Mouse (Mus musculus): ENCODE measurements around the gene Sept10. TPM values are rescaled to one million over a fixed set of nuclear protein-coding genes. Genes with fewer than 3 reads are reported as not detected.

Gene Sept10
- polyA plus RNA-seq, 1 experiment from 2014 or later, result 46.3 TPM

GRCm38 (mm10) chr10:59150938-59151657 lies 70.5 kb downstream of the Sept10 start:
- H3K36me3 ChIP-seq (ENCODE audit: insufficient read depth, low read length), result 0 out of 2 replicates have a peak, but pooled peaks cover 3% of the 10 kb centered on the region
- H3K27ac ChIP-seq (ENCODE audit: low read length), result no peak overlapping the region
- no peak overlapping the region for H3K4me3 ChIP-seq (ENCODE audit: low read length)
- H3K27me3 ChIP-seq (ENCODE audit: insufficient read depth, low read length), result no peaks in the 10 kb centered on the region
- H3K4me2 ChIP-seq (replicated peaks; ENCODE audit: low read depth, low read length), result no peak overlapping the region
- peaks cover 3% of the 10 kb centered on the region; the same call in 1 of the 2 replicates for H3K9me3 ChIP-seq (ENCODE audit: low read length)
- 87% methylated on average over 10 of the region's 10 CpGs for WGBS
- no peaks in the 10 kb centered on the region for H3K4me1 ChIP-seq (ENCODE audit: insufficient read depth, low read length)
- H3K9ac ChIP-seq (replicated peaks; ENCODE audit: low read length), result no peak overlapping the region
- ATAC-seq (ENCODE audit: low FRiP score, low TSS enrichment), result no peak

- Histone ChIP-seq H3K9ac (replicated peaks; ENCODE audit: low read length) (no peak overlapping the region), H3K9me3 (ENCODE audit: low read length) (peaks cover 3% of the 10 kb centered on the region; the same call in 1 of the 2 replicates), H3K4me3 (ENCODE audit: low read length) (no peak overlapping the region), H3K36me3 (ENCODE audit: insufficient read depth, low read length) (0 out of 2 replicates have a peak, but pooled peaks cover 3% of the 10 kb centered on the region), H3K4me2 (replicated peaks; ENCODE audit: low read depth, low read length) (0 out of 2 replicates have a peak overlapping the region, but pooled peaks have one; percentile 23), H3K4me1 (ENCODE audit: insufficient read depth, low read length) (no peaks in the 10 kb centered on the region), H3K27ac (ENCODE audit: low read length) (no peak overlapping the region), H3K27me3 (ENCODE audit: insufficient read depth, low read length) (no peaks in the 10 kb centered on the region)
- peak; percentile 42; the same call in 1 of the 2 replicates for ATAC-seq (ENCODE audit: low FRiP score, low TSS enrichment)
- WGBS, result 16% methylated on average over 8 of the region's 8 CpGs
These were observed 71.7 kb downstream of the Sept10 start for GRCm38 (mm10) chr10:59149956-59150383.

- peaks cover 4% of the 10 kb centered on the region for H3K4me1 ChIP-seq (ENCODE audit: insufficient read depth, low read length)
- H3K27ac ChIP-seq (ENCODE audit: low read length), result no peak overlapping the region
- H3K4me3 ChIP-seq (ENCODE audit: low read length), result no peak overlapping the region
- H3K9ac ChIP-seq (replicated peaks; ENCODE audit: low read length), result no peak overlapping the region
- no peak overlapping the region for H3K4me2 ChIP-seq (replicated peaks; ENCODE audit: low read depth, low read length)
- WGBS, result 73% methylated on average over 8 of the region's 8 CpGs
- no peak for ATAC-seq (ENCODE audit: low FRiP score, low TSS enrichment)
- H3K27me3 ChIP-seq (ENCODE audit: insufficient read depth, low read length), result no peaks in the 10 kb centered on the region
- H3K36me3 ChIP-seq (ENCODE audit: insufficient read depth, low read length), result no peaks in the 10 kb centered on the region
- no peaks in the 10 kb centered on the region for H3K9me3 ChIP-seq (ENCODE audit: low read length)
These were observed 88.1 kb downstream of the Sept10 start for GRCm38 (mm10) chr10:59133478-59134009.

- WGBS, result 61% methylated on average over 20 of the region's 20 CpGs
- 0 out of 2 replicates have a peak, but pooled peaks have one; percentile 31 for ATAC-seq (ENCODE audit: low FRiP score, low TSS enrichment)
- Histone ChIP-seq H3K27ac (ENCODE audit: low read length) (no peak overlapping the region), H3K4me1 (ENCODE audit: insufficient read depth, low read length) (peaks cover 4% of the 10 kb centered on the region), H3K9me3 (ENCODE audit: low read length) (no peaks in the 10 kb centered on the region), H3K27me3 (ENCODE audit: insufficient read depth, low read length) (no peaks in the 10 kb centered on the region), H3K36me3 (ENCODE audit: insufficient read depth, low read length) (no peaks in the 10 kb centered on the region), H3K4me2 (replicated peaks; ENCODE audit: low read depth, low read length) (no peak overlapping the region), H3K9ac (replicated peaks; ENCODE audit: low read length) (no peak overlapping the region), H3K4me3 (ENCODE audit: low read length) (no peak overlapping the region)
These were observed 89.6 kb downstream of the Sept10 start for GRCm38 (mm10) chr10:59131926-59132628.

- Histone ChIP-seq H3K27me3 (ENCODE audit: insufficient read depth, low read length) (no peaks in the 10 kb centered on the region), H3K27ac (ENCODE audit: low read length) (no peak overlapping the region), H3K4me2 (replicated peaks; ENCODE audit: low read depth, low read length) (no peak overlapping the region), H3K36me3 (ENCODE audit: insufficient read depth, low read length) (no peaks in the 10 kb centered on the region), H3K9ac (replicated peaks; ENCODE audit: low read length) (no peak overlapping the region), H3K4me1 (ENCODE audit: insufficient read depth, low read length) (peaks cover 4% of the 10 kb centered on the region), H3K9me3 (ENCODE audit: low read length) (no peaks in the 10 kb centered on the region), H3K4me3 (ENCODE audit: low read length) (no peak overlapping the region)
- 80% methylated on average over 6 of the region's 6 CpGs for WGBS
- no peak for ATAC-seq (ENCODE audit: low FRiP score, low TSS enrichment)
These were observed 94.0 kb downstream of the Sept10 start for GRCm38 (mm10) chr10:59127637-59128036.

GRCm38 (mm10) chr10:59125497-59125896 lies 96.2 kb downstream of the Sept10 start:
- no peak overlapping the region for H3K9ac ChIP-seq (replicated peaks; ENCODE audit: low read length)
- H3K4me1 ChIP-seq (ENCODE audit: insufficient read depth, low read length), result no peaks in the 10 kb centered on the region
- H3K4me3 ChIP-seq (ENCODE audit: low read length), result no peak overlapping the region
- H3K4me2 ChIP-seq (replicated peaks; ENCODE audit: low read depth, low read length), result no peak overlapping the region
- ATAC-seq (ENCODE audit: low FRiP score, low TSS enrichment), result no peak
- H3K27me3 ChIP-seq (ENCODE audit: insufficient read depth, low read length), result no peaks in the 10 kb centered on the region
- 92% methylated on average over 2 of the region's 2 CpGs for WGBS
- no peak overlapping the region for H3K27ac ChIP-seq (ENCODE audit: low read length)
- no peaks in the 10 kb centered on the region for H3K9me3 ChIP-seq (ENCODE audit: low read length)
- no peaks in the 10 kb centered on the region for H3K36me3 ChIP-seq (ENCODE audit: insufficient read depth, low read length)

- Histone ChIP-seq H3K27me3 (ENCODE audit: insufficient read depth, low read length) (no peaks in the 10 kb centered on the region), H3K9ac (replicated peaks; ENCODE audit: low read length) (no peak overlapping the region), H3K36me3 (ENCODE audit: insufficient read depth, low read length) (no peaks in the 10 kb centered on the region), H3K4me1 (ENCODE audit: insufficient read depth, low read length) (no peaks in the 10 kb centered on the region), H3K4me2 (replicated peaks; ENCODE audit: low read depth, low read length) (no peak overlapping the region), H3K9me3 (ENCODE audit: low read length) (no peaks in the 10 kb centered on the region), H3K4me3 (ENCODE audit: low read length) (no peak overlapping the region), H3K27ac (ENCODE audit: low read length) (no peak overlapping the region)
- ATAC-seq (ENCODE audit: low FRiP score, low TSS enrichment), result no peak
- 87% methylated on average over 2 of the region's 2 CpGs for WGBS
These were observed 101.8 kb downstream of the Sept10 start for GRCm38 (mm10) chr10:59119811-59120210.

GRCm38 (mm10) chr10:59119001-59119400 lies 102.6 kb downstream of the Sept10 start:
- no peaks in the 10 kb centered on the region for H3K27me3 ChIP-seq (ENCODE audit: insufficient read depth, low read length)
- no peak overlapping the region for H3K27ac ChIP-seq (ENCODE audit: low read length)
- H3K4me2 ChIP-seq (replicated peaks; ENCODE audit: low read depth, low read length), result no peak overlapping the region
- WGBS, result 96% methylated on average over 1 of the region's 1 CpGs
- no peaks in the 10 kb centered on the region for H3K4me1 ChIP-seq (ENCODE audit: insufficient read depth, low read length)
- ATAC-seq (ENCODE audit: low FRiP score, low TSS enrichment), result no peak
- H3K9me3 ChIP-seq (ENCODE audit: low read length), result no peaks in the 10 kb centered on the region
- no peak overlapping the region for H3K4me3 ChIP-seq (ENCODE audit: low read length)
- no peak overlapping the region for H3K9ac ChIP-seq (replicated peaks; ENCODE audit: low read length)
- no peaks in the 10 kb centered on the region for H3K36me3 ChIP-seq (ENCODE audit: insufficient read depth, low read length)

GRCm38 (mm10) chr10:59117555-59117954 lies 104.1 kb downstream of the Sept10 start:
- no peak overlapping the region for H3K4me3 ChIP-seq (ENCODE audit: low read length)
- no peaks in the 10 kb centered on the region for H3K36me3 ChIP-seq (ENCODE audit: insufficient read depth, low read length)
- ATAC-seq (ENCODE audit: low FRiP score, low TSS enrichment), result no peak
- H3K9me3 ChIP-seq (ENCODE audit: low read length), result no peaks in the 10 kb centered on the region
- H3K4me1 ChIP-seq (ENCODE audit: insufficient read depth, low read length), result no peaks in the 10 kb centered on the region
- WGBS, result 75% methylated on average over 5 of the region's 5 CpGs
- no peak overlapping the region for H3K9ac ChIP-seq (replicated peaks; ENCODE audit: low read length)
- no peak overlapping the region for H3K4me2 ChIP-seq (replicated peaks; ENCODE audit: low read depth, low read length)
- no peak overlapping the region for H3K27ac ChIP-seq (ENCODE audit: low read length)
- no peaks in the 10 kb centered on the region for H3K27me3 ChIP-seq (ENCODE audit: insufficient read depth, low read length)

- Histone ChIP-seq H3K9me3 (ENCODE audit: low read length) (no peaks in the 10 kb centered on the region), H3K4me3 (ENCODE audit: low read length) (no peak overlapping the region), H3K9ac (replicated peaks; ENCODE audit: low read length) (no peak overlapping the region), H3K27me3 (ENCODE audit: insufficient read depth, low read length) (no peaks in the 10 kb centered on the region), H3K4me2 (replicated peaks; ENCODE audit: low read depth, low read length) (no peak overlapping the region), H3K4me1 (ENCODE audit: insufficient read depth, low read length) (no peaks in the 10 kb centered on the region), H3K27ac (ENCODE audit: low read length) (no peak overlapping the region), H3K36me3 (ENCODE audit: insufficient read depth, low read length) (no peaks in the 10 kb centered on the region)
- ATAC-seq (ENCODE audit: low FRiP score, low TSS enrichment), result no peak
- 58% methylated on average over 9 of the region's 9 CpGs for WGBS
These were observed 105.3 kb downstream of the Sept10 start for GRCm38 (mm10) chr10:59116331-59116730.

Data from kidney, embryonic 16.5 days (tissue).